Mouse (Mus musculus) C2C12 (cell line): ENCODE data around the gene Csnk2a1.

Source experiments
- CEBPB ChIP-seq: IDR thresholded peaks from one replicate; pipeline ENCODE4 v1.6.1; 2011; ENCODE audit warnings: low read depth, mild to moderate bottlenecking, control low read depth, moderate library complexity
- CTCF ChIP-seq: IDR thresholded peaks from one replicate; pipeline ENCODE4 v1.5.1; 2011; ENCODE audit not compliant: control insufficient read depth, insufficient read depth, insufficient read length
- FOSL1 ChIP-seq: IDR thresholded peaks from one replicate; pipeline ENCODE4 v1.8.0; 2011; ENCODE audit warnings: mild to moderate bottlenecking, low read length; ENCODE audit not compliant: poor library complexity, insufficient read depth, severe bottlenecking
- MAX ChIP-seq: IDR thresholded peaks from one replicate; pipeline ENCODE4 v1.6.1; 2011; ENCODE audit warnings: mild to moderate bottlenecking, control low read depth
- USF1 ChIP-seq: IDR thresholded peaks from one replicate; pipeline ENCODE4 v1.6.1; 2011; ENCODE audit warnings: low read depth, mild to moderate bottlenecking, control low read depth, moderate library complexity

GRCm38 (mm10) chr2:152196896-152197295 lies 29.7 kb upstream of the Csnk2a1 start:
- TF ChIP-seq CTCF (no peak), FOSL1 (no peak), CEBPB (no peak), MAX (no peak), USF1 (no peak)
